Mouse (Mus musculus) heart, postnatal 0 days (tissue): ENCODE data around the gene Pet2. TPM values are rescaled to one million over a fixed set of nuclear protein-coding genes. Genes with fewer than 3 reads are reported as not detected.

Source experiments
- ATAC-seq: fragments of 200-750 bp; cut with Nextera tagmentation; 2 replicates; pipeline ENCODE4 v1.8.0; 2017; ENCODE audit warnings: low read depth, moderate number of reproducible peaks, moderate library complexity; ENCODE audit not compliant: insufficient read depth
- DNase-seq: peaks from one replicate; pipeline ENCODE4 v3.0.0-alpha.2; 2016; ENCODE audit warnings: low spot score
- H3K27ac ChIP-seq: fragments of 300-500 bp; sonication (generic); 2 replicates; pipeline ENCODE4 v1.5.1; 2014; ENCODE audit warnings: low read depth, mild to moderate bottlenecking
- H3K27me3 ChIP-seq: fragments of 300-500 bp; sonication (generic); 2 replicates; pipeline ENCODE4 v1.6.1; 2014; ENCODE audit warnings: low read length, mixed read lengths; ENCODE audit not compliant: control insufficient read depth, insufficient read depth
- H3K36me3 ChIP-seq: fragments of 300-500 bp; sonication (generic); replicated peaks from 2 replicates; pipeline ENCODE4 v1.6.1; 2014; ENCODE audit warnings: low read length, mixed read lengths; ENCODE audit not compliant: control insufficient read depth, insufficient read depth
- H3K4me1 ChIP-seq: fragments of 300-500 bp; sonication (generic); 2 replicates; pipeline ENCODE4 v1.6.1; 2014; ENCODE audit warnings: antibody characterized with exemption; ENCODE audit not compliant: control insufficient read depth, insufficient read depth
- H3K4me2 ChIP-seq: fragments of 300-500 bp; sonication (generic); 2 replicates; pipeline ENCODE4 v1.6.1; 2014; ENCODE audit warnings: low read depth, mild to moderate bottlenecking, low read length, moderate library complexity
- H3K4me3 ChIP-seq: fragments of 300-500 bp; sonication (generic); 2 replicates; pipeline ENCODE4 v1.5.1; 2014; ENCODE audit warnings: low read depth, low read length
- H3K9ac ChIP-seq: fragments of 300-500 bp; sonication (generic); replicated peaks from 2 replicates; pipeline ENCODE4 v1.6.1; 2014; ENCODE audit warnings: low read depth, low read length, mixed read lengths
- H3K9me3 ChIP-seq: fragments of 300-500 bp; sonication (generic); replicated peaks from 2 replicates; pipeline ENCODE4 v1.6.1; 2016; ENCODE audit warnings: low read length; ENCODE audit not compliant: control insufficient read depth
- CTCF ChIP-seq: IDR thresholded peaks from 2 replicates; pipeline ENCODE4 v1.5.1; 2016; ENCODE audit warnings: antibody characterized with exemption, control low read depth, low read depth
- EP300 ChIP-seq: IDR thresholded peaks from 2 replicates; pipeline ENCODE4 v1.6.1; 2016; ENCODE audit warnings: antibody characterized with exemption, low read depth
- WGBS: fragments of 180-500 bp; shearing (Covaris S2); extraction: QIAGEN DNeasy Blood & Tissue Kit; methylation state at CpG from one replicate; pipeline ENCODE4 v1.1.7; 2014; 5-methylcytosine and 5-hydroxymethylcytosine counted together
- polyA plus RNA-seq: library from polyadenylated mRNA; unstranded; fragments of >200 nt; fragmentation: Nextera tagmentation; extraction: Ambion mirVana; gene quantifications from 2 replicates; pipeline ENCODE4 v1.2.1, GENCODE M21; 2015
- total RNA-seq: library from RNA; depleted of rRNA; stranded (reverse); fragments of >200 nt; gene quantifications from 2 replicates; pipeline ENCODE4 v1.2.3, GENCODE M21; 2014; ENCODE audit warnings: low replicate concordance; rRNA removed

Pet2 gene
- total RNA-seq (not detected in 2 replicates), polyA plus RNA-seq (not detected in 2 replicates)

DNA sequence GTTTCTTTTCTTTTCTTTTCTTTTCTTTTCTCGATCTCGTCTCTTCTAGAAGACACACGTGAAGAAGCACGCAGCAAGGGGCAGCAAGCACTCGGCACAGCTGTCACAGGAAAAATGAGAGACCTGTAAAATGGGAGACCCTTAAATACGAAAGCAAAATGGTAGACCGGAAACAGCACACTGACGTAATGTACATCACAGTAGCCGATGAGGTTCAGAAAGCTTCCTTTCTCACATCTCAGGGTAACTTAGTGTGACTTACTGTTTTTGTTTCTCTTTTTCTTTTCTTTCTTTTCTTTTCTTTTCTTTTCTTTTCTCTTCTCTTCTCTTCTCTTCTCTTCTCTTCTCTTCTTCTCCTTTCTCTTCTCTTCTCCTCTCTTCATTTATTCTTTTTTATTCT lies at the start of gene Pet2:
Gene Pet2, minus strand, starts transcription at position 101 of the 400 bp plus-strand sequence.
- ATAC-seq (no peak), DNase-seq (no peak)
- Histone ChIP-seq H3K9ac (no peak within 1 kb of the TSS), H3K9me3 (no peaks in the 10 kb centered on the region), H3K4me1 (no peaks in the 10 kb centered on the region), H3K36me3 (no peaks in the 10 kb centered on the region), H3K27me3 (no peaks in the 10 kb centered on the region), H3K4me2 (no peak within 1 kb of the TSS), H3K27ac (no peak within 1 kb of the TSS), H3K4me3 (no peak within 1 kb of the TSS)
- TF ChIP-seq EP300 (no peak), CTCF (no peak)
- WGBS, result 90% methylated on average over 9 of the region's 9 CpGs
